17 mouse cellular contexts compared by ENCODE assay signal in genomic region chr3:7669956-7670355, GRCm38 (mm10).
DNase-seq lines count a peak whose midpoint lies in the region; TF ChIP-seq lines count a peak whose summit lies in the region.
"Had no signal": no experiment of that assay in that cellular context is flagged by ENCODE, and none has a peak within 500 bp of the region (broad histone marks: within the 10 kb centered on the region; RNA-seq: fewer than 3 reads in every experiment).

No protein-coding gene starts in this region.

- no peak for TF ChIP-seq CTCF in liver, adult 2 months (IDR thresholded peaks at IDR 0.05; ENCODE audit: low read depth, low read length)

- H3K4me3 ChIP-seq in liver, adult 2 months (ENCODE audit: insufficient read depth, low read depth, low read length), result no peak overlapping the region
- H3K4me3 ChIP-seq: embryonic facial prominence, embryonic 15.5 days; erythroblast, embryonic 14.5 days; forebrain, embryonic 10.5 days; gastrocnemius, adult 2 months; heart, embryonic 13.5 days; hindbrain, embryonic 12.5 days had no signal

- 80% methylated on average over 6 of the region's 6 CpGs for whole genome bisulfite sequencing in liver, adult 2 months

- H3K9ac ChIP-seq in liver, adult 2 months (ENCODE audit: low read depth, low read length), result no peak overlapping the region
- H3K9ac ChIP-seq: embryonic facial prominence, embryonic 15.5 days; heart, embryonic 13.5 days; hindbrain, embryonic 12.5 days had no signal

- H3K27ac ChIP-seq in liver, adult 2 months (replicated peaks; ENCODE audit: insufficient read depth, low read depth, low read length), result no peak overlapping the region
- H3K27ac ChIP-seq: embryonic facial prominence, embryonic 15.5 days; forebrain, embryonic 10.5 days; gastrocnemius, adult 2 months; heart, embryonic 13.5 days; hindbrain, embryonic 12.5 days had no signal

- H3K27me3 ChIP-seq in liver, adult 2 months (ENCODE audit: control insufficient read depth, insufficient read depth, low read length), result 0 out of 2 replicates have a peak, but pooled peaks cover 2% of the 10 kb centered on the region
- H3K27me3 ChIP-seq: embryonic facial prominence, embryonic 15.5 days; heart, embryonic 13.5 days; hindbrain, embryonic 12.5 days had no signal

- no peaks in the 10 kb centered on the region for H3K4me1 ChIP-seq in liver, adult 2 months (ENCODE audit: control insufficient read depth, insufficient read depth, low read length)
- H3K4me1 ChIP-seq: embryonic facial prominence, embryonic 15.5 days; forebrain, embryonic 10.5 days; heart, embryonic 13.5 days; hindbrain, embryonic 12.5 days had no signal

- H3K36me3 ChIP-seq in liver, adult 2 months (ENCODE audit: control insufficient read depth, insufficient read depth, low read length), result no peaks in the 10 kb centered on the region
- H3K36me3 ChIP-seq: embryonic facial prominence, embryonic 15.5 days; forebrain, embryonic 10.5 days; heart, embryonic 13.5 days; hindbrain, embryonic 12.5 days had no signal

- TF ChIP-seq POLR2A in liver, adult 2 months (IDR thresholded peaks at IDR 0.05; ENCODE audit: extremely low read depth, insufficient read depth, low read length), result no peak

- peak; percentile 40 to 42 for DNase-seq in cerebellum, postnatal 14 days
- DNase-seq in cerebellum, adult 9-10 months, result no peak
- DNase-seq in liver, adult 2 months (ENCODE audit: extremely low read depth, low read depth, low spot score), result peak; percentile 25
- no peak for DNase-seq in liver
- peak; percentile 12 for DNase-seq in adrenal gland, postnatal 10 days
- DNase-seq in lung, adult 18-20 months, result no peak
- no peak for DNase-seq in lung, postnatal 14 days
- DNase-seq: cerebellum, adult 18-20 months; embryo, embryonic 11 days; gastrocnemius, adult 2 months; gastrocnemius, postnatal 25 days; heart, postnatal 4 days had no signal

- H3K79me2 ChIP-seq in liver, adult 2 months (ENCODE audit: control insufficient read depth, insufficient read depth, low read length), result no peaks in the 10 kb centered on the region

Comparison
In these comparisons a context has a peak if more than half of its experiments do, and no peak if none do; other contexts are left out.
1. DNase-seq: peak in cerebellum, postnatal 14 days (2 of 2), liver, adult 2 months (single experiment) and adrenal gland, postnatal 10 days (single experiment); none in cerebellum, adult 9-10 months (single experiment), liver (single experiment), lung, adult 18-20 months (0 of 2) and lung, postnatal 14 days (single experiment).